Mouse (Mus musculus): ENCODE measurements around the gene Pde5a.

DNA sequence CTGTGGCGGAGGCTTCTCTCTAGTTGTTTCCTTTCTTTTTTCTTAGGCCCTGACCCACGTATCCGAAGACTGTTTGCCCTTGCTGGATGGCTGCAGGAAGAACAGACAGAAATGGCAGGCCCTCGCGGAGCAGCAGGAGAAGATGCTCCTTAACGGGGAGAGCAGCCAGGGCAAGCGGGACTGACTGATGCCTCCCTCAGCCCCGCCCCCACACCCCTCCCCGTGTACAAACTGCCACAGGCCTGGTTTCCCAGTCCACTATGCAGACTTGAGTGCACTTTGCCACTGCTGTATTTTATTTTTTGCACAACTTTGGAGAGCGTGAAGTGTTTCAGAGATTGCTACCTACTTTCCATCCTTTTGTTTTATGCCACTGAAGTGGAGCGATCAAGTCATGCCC, 126.4 kb downstream of the Pde5a start:
- TF ChIP-seq CTCF (conservative IDR thresholded peaks at IDR 0.05; ENCODE audit: insufficient read depth, insufficient read length, low read depth, low read length): no peak
- no peak for TF ChIP-seq POLR2A (IDR thresholded peaks at IDR 0.05; ENCODE audit: low read depth, low read length)
